Comparison of ENCODE assay signal across 10 mouse cellular contexts in genomic region chr6:115049015-115049414, GRCm38 (mm10). TPM values are rescaled to one million over a fixed set of nuclear protein-coding genes. Genes with fewer than 3 reads are reported as not detected.
DNase-seq lines count a peak whose midpoint lies in the region; TF ChIP-seq lines count a peak whose summit lies in the region.
"Had no signal": no experiment of that assay in that cellular context is flagged by ENCODE, and none has a peak within 500 bp of the region (broad histone marks: within the 10 kb centered on the region; RNA-seq: fewer than 3 reads in every experiment).

No protein-coding gene starts in this region.

- H3K4me3 ChIP-seq in layer of hippocampus, adult 2 months, result no peak overlapping the region
- H3K4me3 ChIP-seq in small intestine, adult 2 months (ENCODE audit: low read depth, low read length), result no peak overlapping the region
- H3K4me3 ChIP-seq: embryonic facial prominence, embryonic 12.5 days; midbrain, embryonic 12.5 days had no signal

- H3K27ac ChIP-seq in layer of hippocampus, adult 2 months, result no peak overlapping the region
- H3K27ac ChIP-seq in small intestine, adult 2 months (ENCODE audit: insufficient read depth, low read depth, low read length), result no peak overlapping the region
- H3K27ac ChIP-seq: embryonic facial prominence, embryonic 12.5 days; midbrain, embryonic 12.5 days had no signal

- no peak for TF ChIP-seq POLR2A in small intestine, adult 2 months (IDR thresholded peaks at IDR 0.05; ENCODE audit: low read depth, low read length)

- DNase-seq in adrenal gland, postnatal 10 days, result peak; percentile 42
- no peak for DNase-seq in adrenal gland, adult 8-10 months
- peak; percentile 46 to 66 for DNase-seq in layer of hippocampus, adult 2 months (ENCODE audit: low spot score in 2 of 2)
- no peak for DNase-seq in layer of hippocampus, adult 9-10 months (ENCODE audit: low spot score)
- peak; percentile 80 to 83 for DNase-seq in cerebellum, adult 18-20 months
- DNase-seq in left cerebral cortex, postnatal 25 days (ENCODE audit: low spot score in 2 of 2), result peak; percentile 38 to 52
- no peak for DNase-seq in c-Kit-positive CD71-positive TER-119-positive erythroid progenitor cells, embryonic 14.5 days (ENCODE audit: low spot score)

- 16% methylated on average over 4 of the region's 4 CpGs for WGBS in small intestine, adult 2 months

- intact Hi-C loops in left cerebral cortex, postnatal 25 days (cut with DNase I), result loop anchor here (1.0 to 10.0 kb wide), 3 partner anchors 176 to 488 kb away; partner anchors contain the start of gene Gm17482

- no peaks in the 10 kb centered on the region for H3K4me1 ChIP-seq in small intestine, adult 2 months (ENCODE audit: control insufficient read depth, insufficient read depth, insufficient read length, low read length)
- H3K4me1 ChIP-seq: embryonic facial prominence, embryonic 12.5 days; midbrain, embryonic 12.5 days had no signal

- H3K27me3 ChIP-seq in small intestine, adult 2 months (ENCODE audit: control insufficient read depth, insufficient read depth, low read length), result no peaks in the 10 kb centered on the region
- H3K27me3 ChIP-seq: embryonic facial prominence, embryonic 12.5 days; midbrain, embryonic 12.5 days had no signal

- no peaks in the 10 kb centered on the region for H3K36me3 ChIP-seq in small intestine, adult 2 months (ENCODE audit: control insufficient read depth, insufficient read depth, low read length)
- H3K36me3 ChIP-seq: embryonic facial prominence, embryonic 12.5 days; midbrain, embryonic 12.5 days had no signal

- TF ChIP-seq CTCF in layer of hippocampus, adult 2 months (conservative IDR thresholded peaks at IDR 0.05), result peak; percentile 87
- TF ChIP-seq CTCF in small intestine, adult 2 months (IDR thresholded peaks at IDR 0.05; ENCODE audit: extremely low read depth, insufficient read length, insufficient replicate concordance, low read depth, low read length), result peak; percentile 58; the same call in 1 of the 2 replicates

RNA-seq across cellular contexts. Expression of gene Tamm41, which starts 11.3 kb away (rescaled TPM):
- total RNA-seq in adrenal gland, postnatal 10 days (2021), result 10 to 100 TPM; 28.4 to 30.5 TPM
- total RNA-seq in adrenal gland, adult 8-10 months (2022), result 10 to 100 TPM; 13.3 to 25.8 (median 17.0) TPM
- 10 to 100 TPM; 18.6 to 20.9 TPM for total RNA-seq in layer of hippocampus, adult 2 months (2021)
- 10 to 100 TPM; 16.0 to 16.8 TPM for total RNA-seq in left cerebral cortex, postnatal 25 days (2021)
- polyA plus RNA-seq in small intestine, adult 2 months (2012; rRNA removed), result 21.0 and 31.8 TPM in 2 replicates

Comparison
In these comparisons a context has a peak if more than half of its experiments do, and no peak if none do; other contexts are left out.
1. DNase-seq: peak in adrenal gland, postnatal 10 days (single experiment), layer of hippocampus, adult 2 months (2 of 2), cerebellum, adult 18-20 months (2 of 2) and left cerebral cortex, postnatal 25 days (2 of 2); none in adrenal gland, adult 8-10 months (single experiment), layer of hippocampus, adult 9-10 months (single experiment) and c-Kit-positive CD71-positive TER-119-positive erythroid progenitor cells, embryonic 14.5 days (single experiment).